Mouse (Mus musculus): Measurements from ENCODE around the gene Klra2. TPM values are rescaled to one million over a fixed set of nuclear protein-coding genes. Genes with fewer than 3 reads are reported as not detected.

The Klra2 gene
- 0.33 to 0.63 TPM in 2 of 4 replicates, not detected in the others for total RNA-seq (2023; ENCODE audit: inconsistent age)

GRCm38 (mm10) chr6:131247206-131247605 lies at the start of gene Klra2:
TSS of gene Klra2 (minus strand) at chr6:131247362.

DNA sequence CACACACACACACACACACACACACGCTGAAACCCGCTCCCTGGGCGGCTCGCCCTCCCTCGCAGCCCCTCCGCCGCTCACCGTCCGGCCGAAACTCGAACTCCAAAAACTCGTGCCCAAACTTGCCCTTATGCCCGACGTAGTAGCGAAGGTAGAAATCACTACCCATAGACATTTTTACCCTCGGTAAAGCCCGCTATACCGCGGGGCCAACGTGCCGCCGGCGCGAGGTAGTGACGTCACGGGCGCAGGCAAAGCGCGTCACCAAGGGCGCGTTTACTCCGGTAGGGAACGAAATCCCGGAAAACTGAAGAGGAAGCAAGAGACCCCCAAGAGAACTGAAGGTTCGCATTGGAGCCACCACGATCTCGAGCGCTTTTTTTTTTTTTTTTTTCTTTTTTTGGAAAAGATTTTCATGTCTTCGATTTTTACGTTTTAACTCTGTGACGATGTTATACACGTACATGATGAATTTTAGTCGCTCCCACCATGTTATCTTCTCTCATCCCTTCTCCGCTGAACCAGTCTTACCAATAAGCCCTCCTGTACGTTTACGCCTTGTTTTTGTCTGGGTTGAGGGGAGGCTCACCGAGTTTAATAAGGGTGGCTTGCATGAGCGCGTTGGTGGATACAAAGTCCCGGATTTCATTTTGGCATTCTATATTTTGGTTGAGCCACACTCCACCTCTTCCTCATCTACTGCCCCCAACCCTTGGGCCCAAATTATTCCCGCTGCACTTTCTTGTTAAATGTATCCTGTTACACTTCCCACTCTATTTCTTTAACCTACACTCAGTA lies 46.0 kb upstream of the Klra2 start, which contains the start of gene Magohb:
Magohb (minus strand) TSS at position 254 of the 798 bp plus-strand sequence.

Other genes starting within 250 kb of the Klra2 start
- 15.7 to 19.8 TPM (median 16.5 TPM) in 4 replicates for gene Magohb, start 45.9 kb upstream of the Klra2 start, total RNA-seq (2023; ENCODE audit: inconsistent age)
- gene Styk1, start 106.2 kb upstream of the Klra2 start, total RNA-seq (2023; ENCODE audit: inconsistent age): not detected in 4 replicates
- 71.9 to 85.2 TPM (median 76.6 TPM) in 4 replicates for gene Ybx3, start 141.1 kb upstream of the Klra2 start, total RNA-seq (2023; ENCODE audit: inconsistent age)
- gene 5430401F13Rik, start 239.0 kb upstream of the Klra2 start, total RNA-seq (2023; ENCODE audit: inconsistent age): not detected in 4 replicates
- not detected in 4 replicates for gene Gm6619, start 239.0 kb upstream of the Klra2 start, total RNA-seq (2023; ENCODE audit: inconsistent age)